Mouse (Mus musculus): ENCODE results near the gene Tmem51.

DNA sequence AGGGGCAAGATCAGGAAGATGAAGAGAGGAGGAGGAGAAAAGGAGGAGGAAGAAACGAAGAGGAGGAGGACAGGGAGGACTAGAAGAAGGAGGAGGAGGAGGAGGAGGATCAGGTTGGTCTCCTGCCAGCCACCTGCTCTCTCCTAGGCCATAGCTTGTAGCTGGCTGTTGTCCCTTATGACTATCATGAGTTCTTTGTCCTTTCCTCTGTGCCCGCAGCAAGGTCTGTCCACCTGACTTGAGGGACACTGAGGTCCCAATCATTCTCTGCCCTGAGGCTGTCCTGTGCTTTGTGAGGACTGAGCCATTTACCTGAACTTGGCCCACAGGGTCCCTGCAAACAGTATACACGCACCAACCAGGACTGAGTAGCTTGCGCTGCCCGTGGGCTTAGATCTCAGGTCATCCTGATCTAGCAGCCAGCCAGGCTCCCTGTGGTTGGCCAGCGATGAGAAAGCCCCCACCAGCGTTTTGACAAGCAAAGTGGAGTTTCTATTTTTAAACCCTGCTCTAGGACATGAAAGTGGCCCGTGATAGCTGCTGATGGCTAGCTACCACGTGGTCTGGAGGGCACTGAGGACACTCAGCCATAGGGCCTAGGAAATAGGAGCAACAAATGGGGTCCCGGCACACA is 42.7 kb upstream of the Tmem51 start:
- TF ChIP-seq EP300 (IDR thresholded peaks at IDR 0.05; ENCODE audit: insufficient read depth, low read depth, low read length) (no peak), POLR2A (IDR thresholded peaks at IDR 0.05; ENCODE audit: insufficient read depth, low read length) (no peak)
